Mouse (Mus musculus): ENCODE measurements around the gene Serpini1. TPM values are rescaled to one million over a fixed set of nuclear protein-coding genes. Genes with fewer than 3 reads are reported as not detected.
"Not testable (repeated sequence)": the region's sequence is repeated elsewhere in the genome, so short reads cannot be mapped to it uniquely, and the experiment has no call there.

Serpini1 gene
- total RNA-seq, 2 experiments from 2014 or later = 4.9 to 7.8 TPM

DNA sequence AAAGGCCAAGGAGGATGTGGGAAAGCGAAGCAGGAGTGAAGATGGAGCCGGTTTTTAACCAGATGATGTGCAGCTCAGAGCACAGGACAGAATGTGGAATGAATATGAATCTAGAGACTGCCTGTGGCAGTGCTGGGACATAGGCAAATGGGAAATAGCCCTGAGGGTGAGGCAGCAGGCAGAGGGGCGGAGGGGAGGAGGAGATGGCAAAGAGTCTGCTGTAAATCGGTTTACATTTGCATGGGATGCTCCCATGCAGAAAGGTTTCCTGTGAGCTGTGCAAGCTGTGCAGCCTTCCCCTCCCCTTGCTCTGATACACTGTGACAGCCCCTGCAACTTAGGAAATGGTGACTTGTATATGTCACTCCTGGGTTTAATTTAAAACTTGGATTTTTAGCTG, 76.3 kb downstream of the Serpini1 start:
- DNase-seq (ENCODE audit: low spot score in 2 of 2) = no peak

GRCm38 (mm10) chr3:75635648-75636047, 78.3 kb downstream of the Serpini1 start:
- no peak for DNase-seq (ENCODE audit: low spot score in 2 of 2)

GRCm38 (mm10) chr3:75639546-75639945, 82.2 kb downstream of the Serpini1 start:
- no peak for DNase-seq (ENCODE audit: low spot score in 2 of 2)

- no peak for DNase-seq (ENCODE audit: low spot score in 2 of 2)
These were observed 90.2 kb downstream of the Serpini1 start for GRCm38 (mm10) chr3:75647542-75647941.

GRCm38 (mm10) chr3:75648226-75648625, 90.9 kb downstream of the Serpini1 start:
- no peak for DNase-seq (ENCODE audit: low spot score in 2 of 2)

DNA sequence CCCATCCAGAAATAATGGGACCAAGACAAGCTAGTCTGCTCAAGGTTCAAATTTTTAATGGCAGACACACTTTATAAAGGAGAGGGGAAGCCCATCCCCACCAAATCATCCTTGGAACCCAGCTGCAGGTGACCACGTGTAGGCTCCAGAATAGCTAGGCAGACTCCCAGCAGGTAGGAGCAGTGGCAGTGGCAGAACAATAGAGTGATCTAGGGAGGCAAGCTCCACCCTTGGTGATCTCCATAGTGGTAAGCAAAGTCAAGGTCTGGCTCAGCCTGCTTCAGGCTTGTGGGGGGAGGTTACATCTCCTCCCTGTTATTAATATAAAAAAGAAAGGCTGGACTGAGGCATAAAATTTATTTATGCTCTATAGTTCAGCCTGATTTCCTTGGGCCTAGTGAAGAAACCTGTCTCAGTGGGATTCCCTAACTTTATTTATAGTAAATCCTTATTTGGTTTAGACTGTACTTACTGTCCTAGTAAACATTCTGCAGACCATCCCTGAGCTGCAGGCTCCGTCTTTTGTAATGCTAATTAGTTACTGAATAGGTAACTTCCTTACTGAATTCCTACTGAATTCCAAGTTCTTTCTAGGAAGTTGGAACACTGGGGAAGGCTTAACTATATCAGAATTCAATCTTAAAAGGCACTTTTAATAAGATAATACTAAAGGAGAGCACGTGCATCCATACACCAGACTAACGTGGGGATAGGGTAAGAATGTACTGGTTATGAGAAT, 93.2 kb downstream of the Serpini1 start:
- DNase-seq (ENCODE audit: low spot score in 2 of 2) = not testable (repeated sequence)

DNA sequence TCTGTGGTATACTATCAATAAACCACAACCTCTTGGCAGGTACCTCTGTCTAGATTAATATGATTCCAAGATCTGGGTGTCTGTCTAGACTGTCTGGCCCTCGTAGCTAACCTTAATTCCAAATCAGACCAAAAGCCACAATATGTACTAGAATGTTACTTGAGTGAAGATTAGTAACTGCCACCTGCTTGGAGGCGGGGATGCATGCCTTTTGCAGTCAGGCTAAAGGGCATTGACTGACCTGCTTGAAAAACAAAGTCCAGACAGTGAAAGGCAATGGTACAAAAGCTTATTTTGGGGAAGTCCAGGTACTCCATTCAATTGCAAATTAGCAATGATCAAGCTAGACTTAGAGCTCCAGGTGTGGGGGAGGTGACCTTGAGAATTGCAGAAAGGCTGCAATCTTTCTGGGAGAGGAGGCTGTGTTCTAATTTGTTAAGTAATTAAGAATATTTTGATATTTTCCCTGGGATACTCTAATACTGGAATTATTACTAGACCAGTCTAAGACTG, 94.3 kb downstream of the Serpini1 start:
- DNase-seq (ENCODE audit: low spot score in 2 of 2) = no peak

- not testable (repeated sequence) for DNase-seq (ENCODE audit: low spot score in 2 of 2)
These were observed 96.6 kb downstream of the Serpini1 start for GRCm38 (mm10) chr3:75653901-75654300.

DNA sequence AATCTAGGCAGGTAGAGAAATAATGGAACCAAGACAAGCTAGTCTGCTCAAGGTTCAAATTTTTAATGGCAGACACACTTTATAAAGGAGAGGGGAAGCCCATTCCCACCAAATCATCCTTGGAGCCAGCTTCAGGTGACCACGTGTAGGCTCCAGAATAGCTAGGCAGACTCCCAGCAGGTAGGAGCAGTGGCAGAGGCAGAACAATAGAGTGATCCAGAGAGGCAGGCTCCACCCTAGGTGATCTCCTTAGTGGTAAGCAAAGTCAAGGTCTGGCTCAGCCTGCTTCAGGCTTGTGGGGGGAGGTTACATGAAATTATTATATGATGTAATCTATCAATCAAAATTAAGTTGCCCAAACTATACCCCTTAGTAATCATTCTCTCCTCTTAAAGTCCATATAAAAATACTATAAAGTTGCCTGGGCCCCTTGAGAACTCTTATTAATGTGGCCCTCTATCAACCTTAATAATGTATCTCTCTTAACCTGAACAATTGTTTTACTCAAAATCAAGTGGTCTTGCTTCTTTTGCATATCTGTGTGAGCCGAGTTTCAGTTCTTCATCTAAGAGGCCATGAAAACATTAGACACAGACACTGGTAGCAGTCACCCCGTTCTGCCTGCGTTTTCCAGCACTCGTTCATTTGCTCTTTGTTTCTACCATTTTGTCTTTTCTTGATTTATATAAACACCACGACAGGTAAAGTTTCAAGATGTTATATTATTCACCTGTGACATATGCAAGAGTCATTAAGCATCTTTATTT, 98.4 kb downstream of the Serpini1 start:
- no peak for DNase-seq (ENCODE audit: low spot score in 2 of 2)

- DNase-seq (ENCODE audit: low spot score in 2 of 2) = no peak
These were observed 109.6 kb downstream of the Serpini1 start for GRCm38 (mm10) chr3:75666962-75667361.

- no peak for DNase-seq (ENCODE audit: low spot score in 2 of 2)
These were observed 113.1 kb downstream of the Serpini1 start for GRCm38 (mm10) chr3:75670425-75670824.

- DNase-seq (ENCODE audit: low spot score in 2 of 2) = no peak
These were observed 125.5 kb downstream of the Serpini1 start for GRCm38 (mm10) chr3:75682881-75683280.

- DNase-seq (ENCODE audit: low spot score in 2 of 2) = no peak
These were observed 129.4 kb downstream of the Serpini1 start for GRCm38 (mm10) chr3:75686775-75687174.

DNA sequence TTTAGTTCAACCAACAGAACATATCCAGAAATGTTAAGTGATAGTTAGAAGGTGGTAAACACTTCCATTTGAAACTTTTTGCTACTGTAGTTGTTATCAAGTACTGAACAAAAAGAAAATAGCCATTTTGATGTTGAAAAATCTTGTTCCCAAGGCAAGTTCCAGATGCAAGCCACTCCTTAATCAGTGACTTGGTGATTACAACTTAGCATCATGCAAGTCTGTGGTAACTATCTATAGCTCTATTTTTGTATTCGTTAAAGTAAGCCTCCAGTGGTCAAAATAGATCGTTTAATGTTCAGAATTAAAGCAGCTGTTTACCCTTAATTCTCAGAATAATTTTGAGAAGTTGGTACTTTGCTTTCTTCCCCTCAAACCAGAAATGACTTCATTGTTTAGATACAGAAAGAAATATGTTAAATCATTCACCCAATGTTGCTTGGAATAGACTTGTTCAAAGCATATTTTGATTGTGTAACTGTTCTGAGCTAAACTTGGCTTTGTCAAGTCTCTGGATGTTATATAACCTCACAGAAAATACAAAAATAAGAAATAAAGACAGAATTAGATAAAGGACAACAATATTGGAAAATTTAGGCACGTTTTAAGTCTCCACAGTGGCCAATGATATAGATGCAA, 130.0 kb downstream of the Serpini1 start:
- no peak for DNase-seq (ENCODE audit: low spot score in 2 of 2)

DNA sequence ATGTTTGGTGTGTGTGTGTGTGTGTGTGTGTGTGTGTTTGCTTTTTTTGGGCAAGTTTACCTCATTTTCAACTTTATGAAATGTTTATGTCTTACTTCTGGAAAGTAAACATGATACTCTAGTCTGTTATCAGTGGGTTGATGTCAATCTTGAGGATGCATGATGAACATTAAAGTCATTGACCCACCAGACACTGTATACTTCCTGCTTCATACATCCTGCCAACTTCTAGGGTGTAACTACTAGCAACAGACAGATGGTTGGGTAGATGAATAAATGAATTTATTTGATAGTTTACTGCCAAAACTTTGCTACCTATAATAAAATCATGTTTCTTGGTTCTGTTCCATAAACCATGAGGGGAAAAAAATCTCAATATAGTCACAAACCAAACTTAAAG, 133.0 kb downstream of the Serpini1 start:
- DNase-seq (ENCODE audit: low spot score in 2 of 2) = no peak

- DNase-seq (ENCODE audit: low spot score in 2 of 2) = no peak
These were observed 134.7 kb downstream of the Serpini1 start for GRCm38 (mm10) chr3:75692088-75692487.

Other genes with a start within 250 kb of the Serpini1 start
- under 1 TPM in 1 of 2 experiments, not detected in 1; 0.22 TPM for gene Wdr49, start 75.4 kb upstream of the Serpini1 start, total RNA-seq (2021)
- gene Pdcd10, start 691 bp upstream of the Serpini1 start, total RNA-seq (2021) = 10 to 100 TPM; 78.2 to 84.9 TPM
- not detected for gene Gm29133, start 190.7 kb downstream of the Serpini1 start, total RNA-seq (2021)

Data from adrenal gland, postnatal 4 days (tissue).